ENCODE assay signal across 7 mouse cellular contexts in the genomic region with DNA sequence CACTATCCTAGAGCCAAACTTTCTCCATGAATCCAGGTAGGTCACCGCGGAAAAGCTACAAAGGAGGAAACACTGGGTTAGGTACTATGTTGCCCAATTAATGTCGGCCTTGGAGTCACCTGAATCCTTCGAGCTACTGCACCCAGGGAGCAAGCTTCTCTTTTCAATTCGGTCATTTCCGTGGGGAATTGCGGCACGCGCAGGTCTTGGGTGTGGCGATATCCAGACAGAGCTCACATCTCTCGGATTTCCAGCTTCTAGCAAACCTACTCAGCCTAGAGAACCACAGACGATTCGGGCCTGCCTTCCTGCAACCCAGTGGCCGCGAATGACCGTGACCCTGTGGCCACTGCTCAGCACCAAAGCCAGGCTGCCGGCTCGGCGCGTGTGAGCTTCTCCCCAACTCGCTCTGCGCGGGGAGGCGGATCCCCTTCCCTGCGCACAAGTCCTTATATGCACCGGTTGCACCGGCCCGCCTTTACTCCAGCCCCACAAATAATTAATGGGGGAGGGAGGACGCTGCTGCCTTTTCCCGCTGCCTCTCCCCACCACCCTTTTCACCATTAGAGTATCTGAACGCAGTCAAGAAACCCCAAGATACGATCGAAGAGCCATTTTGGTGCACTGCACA. TPM values are rescaled to one million over a fixed set of nuclear protein-coding genes. Genes with fewer than 3 reads are reported as not detected.
A peak's percentile ranks its signal among the peaks of the same experiment; 100 is the strongest.
DNase-seq lines count a peak whose midpoint lies in the region; ATAC-seq and TF ChIP-seq lines count a peak whose summit lies in the region.

No protein-coding gene starts in this region.

- H3K4me1 ChIP-seq in intestine, embryonic 14.5 days (replicated peaks; ENCODE audit: control insufficient read depth, insufficient read depth, low read length), result peaks cover 2% of the 10 kb centered on the region; the same call in 1 of the 2 replicates
- H3K4me1 ChIP-seq in spleen, adult 2 months (ENCODE audit: control insufficient read depth, insufficient read depth, insufficient read length), result peaks cover 4% of the 10 kb centered on the region; the same call in 1 of the 2 replicates

- peak overlapping the region; percentile 96 for H3K4me2 ChIP-seq in intestine, embryonic 14.5 days (ENCODE audit: low read length)

- peak; percentile 80 to 92 for DNase-seq in adrenal gland, adult (ENCODE audit: inconsistent age in 2 of 2, low spot score in 1 of 2)
- DNase-seq in cerebellum, postnatal 36 days, result peak; percentile 69 to 70
- peak; percentile 67 for DNase-seq in gastrocnemius, postnatal 14 days
- peak; percentile 85 for DNase-seq in intestine, embryonic 14.5 days (ENCODE audit: low spot score)
- DNase-seq in left cerebral cortex, postnatal 4 days, result peak; percentile 62
- peak; percentile 65 for DNase-seq in mesoderm, embryonic 11.5 days (ENCODE audit: low read depth, low spot score)
- peak in 1 of 2 experiments; percentile 28 for DNase-seq in spleen, adult 2 months (ENCODE audit: low read depth in 1 of 2, low spot score in 2 of 2)

- peak overlapping the region; percentile 69 for H3K9ac ChIP-seq in intestine, embryonic 14.5 days (ENCODE audit: low read length)

- no peaks in the 10 kb centered on the region for H3K36me3 ChIP-seq in intestine, embryonic 14.5 days (ENCODE audit: control insufficient read depth, insufficient read depth, low read length)
- H3K36me3 ChIP-seq in spleen, adult 2 months (ENCODE audit: control insufficient read depth, insufficient read depth, low read length), result no peaks in the 10 kb centered on the region

- peak; percentile 77 for ATAC-seq in intestine, embryonic 14.5 days (replicated peaks; ENCODE audit: low FRiP score, low TSS enrichment, low read depth)

- WGBS in intestine, embryonic 14.5 days, result 1% methylated on average over 33 of the region's 33 CpGs
- WGBS in spleen, adult 2 months, result 2% methylated on average over 33 of the region's 33 CpGs

- H3K9me3 ChIP-seq in intestine, embryonic 14.5 days (ENCODE audit: control insufficient read depth, low read length), result no peaks in the 10 kb centered on the region

- intact Hi-C loops in gastrocnemius, postnatal 14 days (cut with DNase I; ENCODE audit: low total_unique reads), result loop anchor here (10.0 kb wide), 1 partner anchor 142 kb away; no protein-coding TSS in a partner anchor
- intact Hi-C loops in left cerebral cortex, postnatal 4 days (cut with DNase I), result loop anchor here (5.0 to 10.0 kb wide), 4 partner anchors 70 to 292 kb away; no protein-coding TSS in a partner anchor

- H3K4me3 ChIP-seq in intestine, embryonic 14.5 days (ENCODE audit: low read depth, low read length), result peak overlapping the region; percentile 83
- H3K4me3 ChIP-seq in spleen, adult 2 months (ENCODE audit: extremely low read depth, insufficient read depth, insufficient read length), result peak overlapping the region; percentile 85

- peak overlapping the region; percentile 59 for H3K27ac ChIP-seq in intestine, embryonic 14.5 days (ENCODE audit: low read depth)
- H3K27ac ChIP-seq in spleen, adult 2 months (ENCODE audit: insufficient read depth, low read length), result peak overlapping the region; percentile 46

- TF ChIP-seq POLR2A in spleen, adult 2 months (IDR thresholded peaks at IDR 0.05; ENCODE audit: low read depth, low read length), result no peak

- no peak for TF ChIP-seq CTCF in spleen, adult 2 months (IDR thresholded peaks at IDR 0.05; ENCODE audit: extremely low read depth, insufficient read depth, insufficient read length, insufficient replicate concordance)

- 0 out of 2 replicates have a peak, but pooled peaks cover 2% of the 10 kb centered on the region for H3K27me3 ChIP-seq in intestine, embryonic 14.5 days (replicated peaks; ENCODE audit: control insufficient read depth, insufficient read depth, low read length)
- no peaks in the 10 kb centered on the region for H3K27me3 ChIP-seq in spleen, adult 2 months (ENCODE audit: control insufficient read depth, insufficient read depth, low read length)

RNA-seq across cellular contexts. Expression of gene Tnik, which starts 0.5 kb away (rescaled TPM):
- total RNA-seq in gastrocnemius, postnatal 14 days (2021), result 10 to 100 TPM; 52.7 to 55.8 TPM
- 16.1 TPM in 2 replicates for polyA plus RNA-seq in intestine, embryonic 14.5 days (2014; fragmentation: Nextera tagmentation; extraction: Ambion mirVana)
- 100 to 1,000 TPM; 232 to 233 TPM for total RNA-seq in left cerebral cortex, postnatal 4 days (2021)
- 4.5 and 5.5 TPM in 2 replicates for polyA plus RNA-seq in spleen, adult 2 months (2012; rRNA removed)

Comparison
In these comparisons a context has a peak if more than half of its experiments do, and no peak if none do; other contexts are left out.
1. RNA of gene Tnik, which starts 0.5 kb away (total RNA-seq): 232 to 233 TPM in left cerebral cortex, postnatal 4 days; 52.7 to 55.8 TPM in gastrocnemius, postnatal 14 days; every median in the first group is over 4 times any median in the second.